Mouse (Mus musculus) lung, adult 10 weeks (tissue): Measurements from ENCODE around the gene Resf1. TPM values are rescaled to one million over a fixed set of nuclear protein-coding genes. Genes with fewer than 3 reads are reported as not detected.

Experiments
- polyA plus RNA-seq: library from polyadenylated mRNA; stranded (reverse); fragments of 350-450 nt; fragmentation: Illumina TruSeq; extraction: RNeasy Lipid Tissue Mini Kit (QIAGEN cat#74804); gene quantifications from one replicate; pipeline ENCODE4 v1.2.3, GENCODE M21; 2014; ENCODE audit warnings: low read depth, low replicate concordance; ENCODE audit not compliant: insufficient read depth

The Resf1 gene
- polyA plus RNA-seq: 14.3 TPM

GRCm38 (mm10) chr6:149308956-149309932, at the start of gene Resf1:
Resf1 (plus strand) TSS chr6:149309414.

Other genes with a start within 250 kb of the Resf1 start
- gene Dennd5b, start 207.7 kb upstream of the Resf1 start, polyA plus RNA-seq: 2.6 TPM
- not detected for gene Gm10203, start 179.2 kb upstream of the Resf1 start, polyA plus RNA-seq
- gene Etfbkmt, start 169.6 kb upstream of the Resf1 start, polyA plus RNA-seq: 31.4 TPM
- 22.9 TPM for gene Amn1, start 120.7 kb upstream of the Resf1 start, polyA plus RNA-seq
- 0.80 TPM for gene Bicd1, start 99.5 kb downstream of the Resf1 start, polyA plus RNA-seq